Mouse (Mus musculus): ENCODE data around the gene Atp6v1b1. TPM values are rescaled to one million over a fixed set of nuclear protein-coding genes. Genes with fewer than 3 reads are reported as not detected.

Gene Atp6v1b1
- polyA plus RNA-seq, 1 experiment from 2014 or later: not detected

DNA sequence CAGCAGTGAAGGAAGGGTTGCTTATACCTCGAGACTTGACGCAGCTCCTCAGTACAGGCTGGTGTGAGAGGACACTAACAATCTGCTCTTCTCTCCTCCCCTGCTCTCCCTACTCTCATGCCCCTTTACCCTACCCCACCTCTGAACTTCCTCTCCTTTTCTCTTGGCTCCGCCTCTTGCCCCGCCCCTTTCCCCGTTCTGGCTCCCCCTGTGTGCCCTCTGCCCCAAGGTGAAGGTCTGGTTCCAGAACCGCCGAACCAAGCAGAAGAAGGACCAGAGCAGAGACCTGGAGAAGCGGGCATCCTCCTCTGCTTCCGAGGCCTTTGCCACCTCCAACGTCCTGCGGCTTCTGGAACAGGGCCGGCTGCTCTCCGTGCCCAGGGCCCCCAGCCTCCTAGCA lies 5.5 kb upstream of the Atp6v1b1 start:
- ATAC-seq: no peak
- Histone ChIP-seq H3K36me3 (ENCODE audit: control insufficient read depth, insufficient read depth, low read length) (no peaks in the 10 kb centered on the region), H3K9ac (ENCODE audit: low read depth, low read length) (no peak overlapping the region), H3K4me1 (ENCODE audit: control insufficient read depth, insufficient read depth, low read length) (no peaks in the 10 kb centered on the region), H3K27me3 (ENCODE audit: control insufficient read depth, insufficient read depth, low read depth, low read length) (no peaks in the 10 kb centered on the region), H3K9me3 (replicated peaks; ENCODE audit: control insufficient read depth, low read length, poor library complexity, severe bottlenecking) (no peaks in the 10 kb centered on the region), H3K4me3 (ENCODE audit: low read depth, low read length) (no peak overlapping the region), H3K4me2 (ENCODE audit: low read length) (no peak overlapping the region), H3K27ac (ENCODE audit: low read length) (no peak overlapping the region)
- 35% methylated on average over 13 of the region's 13 CpGs for WGBS

DNA sequence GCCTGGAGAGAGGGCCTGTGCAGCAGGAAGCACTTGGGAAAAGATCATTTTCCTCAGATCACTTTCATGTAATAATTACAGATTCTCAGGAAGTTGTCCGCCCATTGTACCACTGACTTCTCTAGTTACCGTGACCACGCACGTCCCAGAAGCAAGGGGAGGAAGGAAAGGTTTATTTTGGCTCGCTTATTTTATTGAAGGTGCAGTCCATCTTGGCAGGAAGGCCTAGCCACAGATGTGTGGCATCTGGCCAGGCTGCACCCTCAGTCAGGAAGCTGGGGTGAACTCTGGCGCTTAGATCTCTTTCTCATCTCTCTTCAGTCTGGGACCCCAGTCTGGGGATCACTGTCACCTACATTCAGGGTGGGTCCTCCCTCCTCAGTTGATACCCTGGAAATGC lies 4.2 kb upstream of the Atp6v1b1 start:
- no peaks in the 10 kb centered on the region for H3K4me1 ChIP-seq (ENCODE audit: control insufficient read depth, insufficient read depth, low read length)
- no peaks in the 10 kb centered on the region for H3K27me3 ChIP-seq (ENCODE audit: control insufficient read depth, insufficient read depth, low read depth, low read length)
- 86% methylated on average over 6 of the region's 6 CpGs for WGBS
- H3K27ac ChIP-seq (ENCODE audit: low read length): no peak overlapping the region
- no peaks in the 10 kb centered on the region for H3K9me3 ChIP-seq (replicated peaks; ENCODE audit: control insufficient read depth, low read length, poor library complexity, severe bottlenecking)
- no peak overlapping the region for H3K4me3 ChIP-seq (ENCODE audit: low read depth, low read length)
- no peak overlapping the region for H3K4me2 ChIP-seq (ENCODE audit: low read length)
- no peaks in the 10 kb centered on the region for H3K36me3 ChIP-seq (ENCODE audit: control insufficient read depth, insufficient read depth, low read length)
- H3K9ac ChIP-seq (ENCODE audit: low read depth, low read length): no peak overlapping the region
- ATAC-seq: no peak

DNA sequence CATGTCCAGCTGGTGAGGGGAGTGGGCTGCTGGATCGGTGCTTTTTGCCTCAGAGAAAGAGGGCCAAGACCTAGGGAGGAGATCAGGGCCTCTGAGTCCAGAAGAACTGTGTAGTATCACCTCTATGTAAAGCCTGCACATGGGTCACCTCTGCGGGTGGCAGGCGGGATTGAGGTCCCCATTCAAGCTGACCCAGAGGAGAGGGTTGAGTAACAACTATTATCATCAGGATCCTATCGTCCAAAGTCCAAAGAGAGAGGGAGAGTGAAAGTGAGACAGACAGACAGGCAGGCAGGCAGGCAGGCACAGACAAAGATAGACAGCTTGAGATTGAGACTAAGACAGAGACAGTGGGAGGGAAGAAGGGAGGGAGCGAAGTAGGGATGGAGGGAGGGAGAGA lies 422 bp downstream of the Atp6v1b1 start:
- Histone ChIP-seq H3K9ac (ENCODE audit: low read depth, low read length) (no peak overlapping the region), H3K9me3 (replicated peaks; ENCODE audit: control insufficient read depth, low read length, poor library complexity, severe bottlenecking) (no peaks in the 10 kb centered on the region), H3K27me3 (ENCODE audit: control insufficient read depth, insufficient read depth, low read depth, low read length) (no peaks in the 10 kb centered on the region), H3K27ac (ENCODE audit: low read length) (no peak overlapping the region), H3K36me3 (ENCODE audit: control insufficient read depth, insufficient read depth, low read length) (no peaks in the 10 kb centered on the region), H3K4me3 (ENCODE audit: low read depth, low read length) (no peak overlapping the region), H3K4me2 (ENCODE audit: low read length) (no peak overlapping the region), H3K4me1 (ENCODE audit: control insufficient read depth, insufficient read depth, low read length) (no peaks in the 10 kb centered on the region)
- WGBS: 63% methylated on average over 5 of the region's 5 CpGs
- ATAC-seq: no peak

DNA sequence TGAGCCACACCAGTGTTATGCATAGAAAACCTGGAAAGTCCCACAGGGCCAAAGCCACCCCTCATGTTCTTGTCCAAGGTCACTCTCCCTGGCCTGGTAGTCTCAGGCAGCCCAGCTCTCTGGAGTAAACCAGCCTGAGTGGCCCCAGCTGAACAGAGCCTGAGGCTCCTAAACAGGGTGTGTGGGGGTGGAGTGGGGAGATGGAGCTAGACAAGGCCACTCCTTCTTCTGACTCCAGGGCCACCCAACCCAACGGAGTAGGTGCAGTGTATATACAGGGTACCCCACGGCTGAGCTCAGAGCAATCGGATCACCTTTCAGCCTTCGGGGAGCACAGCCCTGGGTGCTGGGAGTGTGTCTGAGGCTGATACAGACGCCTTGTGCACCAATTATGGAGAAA lies 1.3 kb downstream of the Atp6v1b1 start:
- ATAC-seq: no peak
- Histone ChIP-seq H3K27me3 (ENCODE audit: control insufficient read depth, insufficient read depth, low read depth, low read length) (no peaks in the 10 kb centered on the region), H3K9me3 (replicated peaks; ENCODE audit: control insufficient read depth, low read length, poor library complexity, severe bottlenecking) (no peaks in the 10 kb centered on the region), H3K27ac (ENCODE audit: low read length) (no peak overlapping the region), H3K4me3 (ENCODE audit: low read depth, low read length) (no peak overlapping the region), H3K4me2 (ENCODE audit: low read length) (no peak overlapping the region), H3K9ac (ENCODE audit: low read depth, low read length) (no peak overlapping the region), H3K36me3 (ENCODE audit: control insufficient read depth, insufficient read depth, low read length) (no peaks in the 10 kb centered on the region), H3K4me1 (ENCODE audit: control insufficient read depth, insufficient read depth, low read length) (no peaks in the 10 kb centered on the region)
- 73% methylated on average over 5 of the region's 5 CpGs for WGBS

DNA sequence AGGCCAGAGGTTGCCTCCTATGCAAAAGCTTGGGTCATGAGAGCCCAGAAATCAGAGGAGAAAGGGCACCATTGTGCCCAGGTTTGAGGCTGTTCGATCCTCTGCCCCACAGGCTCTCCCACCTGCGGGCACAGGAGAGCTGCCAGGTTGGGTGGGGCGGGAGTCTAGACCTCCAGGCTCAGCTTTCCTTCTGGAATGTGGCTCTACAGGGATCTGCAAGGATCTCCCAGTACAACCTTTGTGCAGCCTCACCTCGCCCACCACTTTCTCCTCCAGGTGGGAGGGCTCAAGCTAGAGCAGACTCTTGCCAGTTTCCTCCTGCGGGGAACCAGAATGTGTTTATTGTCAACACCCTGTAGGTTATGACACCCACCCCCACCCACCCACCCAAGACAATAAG lies 1.8 kb downstream of the Atp6v1b1 start:
- H3K27ac ChIP-seq (ENCODE audit: low read length): no peak overlapping the region
- H3K4me2 ChIP-seq (ENCODE audit: low read length): no peak overlapping the region
- H3K4me3 ChIP-seq (ENCODE audit: low read depth, low read length): no peak overlapping the region
- no peak for ATAC-seq
- no peaks in the 10 kb centered on the region for H3K36me3 ChIP-seq (ENCODE audit: control insufficient read depth, insufficient read depth, low read length)
- no peaks in the 10 kb centered on the region for H3K9me3 ChIP-seq (replicated peaks; ENCODE audit: control insufficient read depth, low read length, poor library complexity, severe bottlenecking)
- no peak overlapping the region for H3K9ac ChIP-seq (ENCODE audit: low read depth, low read length)
- no peaks in the 10 kb centered on the region for H3K27me3 ChIP-seq (ENCODE audit: control insufficient read depth, insufficient read depth, low read depth, low read length)
- no peaks in the 10 kb centered on the region for H3K4me1 ChIP-seq (ENCODE audit: control insufficient read depth, insufficient read depth, low read length)
- 77% methylated on average over 5 of the region's 5 CpGs for WGBS

DNA sequence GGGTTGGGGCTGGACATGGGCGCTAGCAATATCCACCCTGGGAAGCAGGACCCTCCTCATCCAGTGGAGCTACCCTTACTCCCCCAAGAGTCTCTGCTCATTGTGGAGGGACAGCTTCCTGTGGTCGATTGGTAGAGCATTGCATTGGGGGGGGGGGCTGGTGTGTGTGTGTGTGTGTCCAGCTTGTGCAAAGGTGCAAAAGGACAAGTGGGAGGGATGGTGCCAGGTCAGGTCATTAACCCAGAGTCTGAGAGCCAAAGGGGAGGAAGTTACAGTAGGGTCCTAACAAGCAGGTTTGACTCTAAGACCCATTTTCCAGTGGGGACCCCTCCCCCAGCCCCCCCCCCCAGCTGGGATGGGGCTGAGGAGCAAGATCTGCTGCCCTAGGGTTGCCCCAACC lies 2.7 kb downstream of the Atp6v1b1 start:
- Histone ChIP-seq H3K9ac (ENCODE audit: low read depth, low read length) (no peak overlapping the region), H3K27me3 (ENCODE audit: control insufficient read depth, insufficient read depth, low read depth, low read length) (no peaks in the 10 kb centered on the region), H3K4me3 (ENCODE audit: low read depth, low read length) (no peak overlapping the region), H3K9me3 (replicated peaks; ENCODE audit: control insufficient read depth, low read length, poor library complexity, severe bottlenecking) (no peaks in the 10 kb centered on the region), H3K36me3 (ENCODE audit: control insufficient read depth, insufficient read depth, low read length) (no peaks in the 10 kb centered on the region), H3K4me2 (ENCODE audit: low read length) (no peak overlapping the region), H3K27ac (ENCODE audit: low read length) (no peak overlapping the region), H3K4me1 (ENCODE audit: control insufficient read depth, insufficient read depth, low read length) (no peaks in the 10 kb centered on the region)
- WGBS: 43% methylated on average over 2 of the region's 2 CpGs
- no peak for ATAC-seq

DNA sequence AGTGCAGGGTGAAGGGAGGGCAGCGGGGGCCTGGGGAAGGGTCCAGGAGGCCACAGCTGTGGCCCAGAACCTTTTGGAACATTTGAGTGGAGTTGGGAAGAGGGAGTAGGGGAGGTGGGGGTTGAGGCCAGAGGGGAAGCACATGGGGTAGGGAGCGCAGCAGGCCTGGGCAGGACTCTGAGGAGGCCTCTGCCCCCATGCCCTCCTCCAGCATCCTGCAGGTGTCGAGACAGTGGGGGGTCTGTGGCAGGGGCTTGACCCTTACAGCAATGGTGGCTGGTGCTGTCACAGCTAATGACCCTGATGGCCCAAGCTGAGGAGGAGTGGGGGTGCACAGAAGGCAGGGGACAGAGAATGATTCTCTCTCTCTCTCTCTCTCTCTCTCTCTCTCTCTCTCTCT lies 6.5 kb downstream of the Atp6v1b1 start:
- WGBS: 58% methylated on average over 3 of the region's 3 CpGs
- no peak for ATAC-seq
- no peaks in the 10 kb centered on the region for H3K4me1 ChIP-seq (ENCODE audit: control insufficient read depth, insufficient read depth, low read length)

DNA sequence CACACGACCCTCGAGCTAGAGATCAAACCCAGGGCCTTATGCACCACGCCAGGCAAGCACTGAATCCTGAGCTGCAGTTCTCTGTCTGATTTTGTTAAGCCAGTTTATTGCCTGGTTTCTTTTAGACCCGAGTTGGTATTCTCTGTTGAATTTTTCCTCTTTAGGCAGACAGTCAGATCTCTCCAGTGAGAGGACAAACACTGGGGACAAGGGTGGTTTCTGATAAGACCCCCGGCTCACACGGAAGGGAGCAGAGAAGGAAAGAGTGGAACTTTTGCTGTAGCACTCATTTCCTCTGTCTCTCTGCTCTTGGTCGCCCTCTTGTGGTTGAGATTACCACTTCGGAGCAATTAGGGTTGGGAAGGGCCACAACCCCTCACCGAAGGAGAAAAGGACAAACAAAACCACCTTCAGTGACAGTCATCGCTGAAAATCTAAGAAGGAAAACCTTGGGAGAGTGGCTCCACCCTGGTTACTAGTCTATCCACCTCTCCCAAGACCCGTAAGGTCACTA lies 7.4 kb downstream of the Atp6v1b1 start:
- H3K4me1 ChIP-seq (ENCODE audit: control insufficient read depth, insufficient read depth, low read length): no peaks in the 10 kb centered on the region
- no peak overlapping the region for H3K4me3 ChIP-seq (ENCODE audit: low read depth, low read length)
- no peak for ATAC-seq
- no peaks in the 10 kb centered on the region; the same call in none of the 2 replicates for H3K27me3 ChIP-seq (ENCODE audit: control insufficient read depth, insufficient read depth, low read depth, low read length)
- no peaks in the 10 kb centered on the region for H3K36me3 ChIP-seq (ENCODE audit: control insufficient read depth, insufficient read depth, low read length)
- 10% methylated on average over 11 of the region's 11 CpGs for WGBS
- H3K9me3 ChIP-seq (replicated peaks; ENCODE audit: control insufficient read depth, low read length, poor library complexity, severe bottlenecking): no peaks in the 10 kb centered on the region
- no peak overlapping the region; the same call in 1 of the 2 replicates for H3K9ac ChIP-seq (ENCODE audit: low read depth, low read length)
- no peak overlapping the region for H3K27ac ChIP-seq (ENCODE audit: low read length)
- H3K4me2 ChIP-seq (ENCODE audit: low read length): 0 out of 2 replicates have a peak overlapping the region, but pooled peaks have one; percentile 10

More for the DNA sequence above, 6.5 kb downstream of the Atp6v1b1 start:
- Histone ChIP-seq H3K9me3 (replicated peaks; ENCODE audit: control insufficient read depth, low read length, poor library complexity, severe bottlenecking) (no peaks in the 10 kb centered on the region), H3K4me3 (ENCODE audit: low read depth, low read length) (no peak overlapping the region), H3K27me3 (ENCODE audit: control insufficient read depth, insufficient read depth, low read depth, low read length) (no peaks in the 10 kb centered on the region; the same call in 1 of the 2 replicates), H3K36me3 (ENCODE audit: control insufficient read depth, insufficient read depth, low read length) (no peaks in the 10 kb centered on the region), H3K9ac (ENCODE audit: low read depth, low read length) (no peak overlapping the region), H3K27ac (ENCODE audit: low read length) (no peak overlapping the region), H3K4me2 (ENCODE audit: low read length) (no peak overlapping the region)

DNA sequence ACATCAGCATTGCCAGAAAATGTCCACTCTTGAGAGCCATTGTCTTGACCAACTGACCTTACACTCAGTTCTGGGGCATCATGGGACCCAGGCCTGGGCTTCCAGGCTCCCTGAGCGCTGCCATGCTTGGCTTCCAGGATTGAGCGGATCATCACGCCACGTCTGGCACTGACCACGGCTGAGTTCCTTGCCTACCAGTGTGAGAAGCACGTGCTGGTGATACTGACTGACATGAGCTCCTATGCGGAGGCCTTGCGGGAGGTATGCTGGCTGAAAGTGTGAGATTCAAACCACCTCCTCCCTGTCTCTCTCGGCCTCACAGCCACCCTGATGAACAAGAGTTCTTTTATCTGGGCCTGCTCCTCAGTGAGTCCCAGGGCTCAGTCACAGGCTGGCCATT lies 13.3 kb downstream of the Atp6v1b1 start:
- H3K27ac ChIP-seq (ENCODE audit: low read length): no peak overlapping the region
- no peaks in the 10 kb centered on the region for H3K36me3 ChIP-seq (ENCODE audit: control insufficient read depth, insufficient read depth, low read length)
- H3K27me3 ChIP-seq (ENCODE audit: control insufficient read depth, insufficient read depth, low read depth, low read length): peaks cover 31% of the 10 kb centered on the region
- no peak overlapping the region for H3K4me2 ChIP-seq (ENCODE audit: low read length)
- no peak overlapping the region for H3K9ac ChIP-seq (ENCODE audit: low read depth, low read length)
- peaks cover 5% of the 10 kb centered on the region; the same call in 1 of the 2 replicates for H3K4me1 ChIP-seq (ENCODE audit: control insufficient read depth, insufficient read depth, low read length)
- 73% methylated on average over 9 of the region's 9 CpGs for WGBS
- ATAC-seq: no peak
- H3K9me3 ChIP-seq (replicated peaks; ENCODE audit: control insufficient read depth, low read length, poor library complexity, severe bottlenecking): no peaks in the 10 kb centered on the region
- H3K4me3 ChIP-seq (ENCODE audit: low read depth, low read length): no peak overlapping the region

Data from midbrain, embryonic 16.5 days (tissue).